Mouse (Mus musculus): Measurements from ENCODE around the gene Dlgap4.

GRCm38 (mm10) chr2:156724871-156725270, 111.4 kb downstream of the Dlgap4 start:
- TF ChIP-seq POLR2A (IDR thresholded peaks at IDR 0.05; ENCODE audit: control insufficient read depth, low read depth, low read length): no peak
- TF ChIP-seq CTCF (IDR thresholded peaks at IDR 0.05; ENCODE audit: control insufficient read depth, insufficient read depth, insufficient replicate concordance, low read depth, low read length): no peak

Data from testis, adult 2 months (tissue).